Mouse (Mus musculus) kidney, adult 2 months (tissue): ENCODE results near the gene Snrnp25. TPM values are rescaled to one million over a fixed set of nuclear protein-coding genes. Genes with fewer than 3 reads are reported as not detected.

Source experiments
- DNase-seq: peaks from one replicate; pipeline ENCODE4 v3.0.0; 2021
- H3K27ac ChIP-seq: fragments of 200-500 bp; 2 replicates; pipeline ENCODE4 v1.5.1; 2012; ENCODE audit warnings: low read depth, low read length, control low read depth, inconsistent platforms; ENCODE audit not compliant: insufficient read depth
- H3K27me3 ChIP-seq: fragments of 200-500 bp; replicated peaks from 2 replicates; pipeline ENCODE4 v1.6.1; 2012; ENCODE audit warnings: mild to moderate bottlenecking, moderate library complexity, low read length, inconsistent platforms; ENCODE audit not compliant: control insufficient read depth, insufficient read depth
- H3K36me3 ChIP-seq: fragments of 200-500 bp; 2 replicates; pipeline ENCODE4 v1.6.1; 2012; ENCODE audit warnings: mild to moderate bottlenecking, moderate library complexity, low read length, inconsistent platforms; ENCODE audit not compliant: control insufficient read depth, insufficient read depth
- H3K4me1 ChIP-seq: fragments of 200-500 bp; 2 replicates; pipeline ENCODE4 v1.6.1; 2011; ENCODE audit warnings: low read length; ENCODE audit not compliant: control insufficient read depth, insufficient read depth
- H3K4me3 ChIP-seq: fragments of 200-500 bp; 2 replicates; pipeline ENCODE4 v1.5.1; 2011; ENCODE audit warnings: mild to moderate bottlenecking, low read depth, low read length, control low read depth; ENCODE audit not compliant: insufficient read depth
- CTCF ChIP-seq: fragments of 200-500 bp; conservative IDR thresholded peaks from 2 replicates; pipeline ENCODE4 v1.5.1; 2011; ENCODE audit warnings: low read depth, mild to moderate bottlenecking, control low read depth, low read length, moderate library complexity, mixed read lengths; ENCODE audit not compliant: insufficient read depth, insufficient read length
- POLR2A ChIP-seq: fragments of 200-500 bp; IDR thresholded peaks from one replicate; pipeline ENCODE4 v1.6.1; 2011; ENCODE audit warnings: low read depth, low read length, control low read depth
- WGBS: fragments of 180-500 bp; shearing (Covaris S2); methylation state at CpG from one replicate; pipeline ENCODE4 v1.1.7; 2018; 5-methylcytosine and 5-hydroxymethylcytosine counted together
- polyA plus RNA-seq: library from polyadenylated mRNA; depleted of rRNA; stranded (reverse); fragments of >200 nt; gene quantifications from 2 replicates; pipeline ENCODE4 v1.2.3, GENCODE M21; 2012; rRNA removed

Snrnp25 gene
- polyA plus RNA-seq, result 16.1 and 19.5 TPM in 2 replicates

GRCm38 (mm10) chr11:32205058-32205873 is at the start of gene Snrnp25:
Gene Snrnp25 (plus strand): TSS chr11:32205415.
- no peaks in the 10 kb centered on the region for H3K4me1 ChIP-seq
- no peak within 1 kb of the TSS for H3K27ac ChIP-seq
- TF ChIP-seq CTCF, result peak; percentile 41; the same call in 1 of the 2 replicates
- no peak for TF ChIP-seq POLR2A
- peak within 1 kb of the TSS; percentile 80 for H3K4me3 ChIP-seq
- peak; percentile 99 for DNase-seq
- under 1% methylated on average over 52 of the region's 52 CpGs for WGBS
- no peaks in the 10 kb centered on the region for H3K27me3 ChIP-seq
- H3K36me3 ChIP-seq, result 0 out of 2 replicates have a peak, but pooled peaks cover 2% of the 10 kb centered on the region

DNA sequence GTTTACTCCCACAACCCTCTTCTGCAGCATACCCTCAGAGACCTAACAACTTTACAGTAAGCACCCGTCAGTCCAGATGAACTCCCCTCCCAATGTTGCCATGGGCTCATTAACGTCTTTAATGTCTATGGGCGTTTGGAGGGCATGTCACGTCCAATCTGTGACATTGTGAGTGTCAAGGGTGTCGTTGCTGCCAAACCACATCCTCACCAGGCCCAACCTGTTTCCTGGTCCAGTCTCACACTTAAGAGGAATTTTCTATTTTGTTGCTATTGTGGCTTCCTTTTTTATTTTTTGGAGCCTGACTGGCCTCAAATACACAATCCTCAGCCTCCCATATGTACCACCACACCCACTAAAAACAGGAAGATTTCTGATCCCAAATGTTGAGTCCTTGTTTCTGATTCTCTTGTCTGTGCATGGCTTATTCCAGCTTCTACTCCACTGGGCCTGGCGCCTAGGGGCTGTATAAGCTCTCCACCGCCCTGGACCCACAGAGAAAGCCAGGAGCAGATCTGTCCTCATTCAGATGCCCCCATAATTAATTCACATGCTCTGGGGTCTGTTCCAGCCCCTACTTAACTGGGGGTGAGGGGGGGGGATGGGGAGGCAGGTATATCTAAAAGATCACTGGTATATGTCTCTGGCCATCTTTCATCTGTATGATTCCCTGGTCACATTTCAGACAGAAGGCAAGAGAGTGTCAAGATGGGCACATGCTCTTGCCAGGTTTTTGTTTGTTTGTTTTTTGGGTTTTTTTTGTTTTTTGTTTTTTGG is 48.2 kb upstream of the Snrnp25 start:
- TF ChIP-seq CTCF, result no peak
- no peak for TF ChIP-seq POLR2A
- Histone ChIP-seq H3K27ac (no peak overlapping the region), H3K4me3 (no peak overlapping the region), H3K36me3 (no peaks in the 10 kb centered on the region), H3K4me1 (no peaks in the 10 kb centered on the region), H3K27me3 (no peaks in the 10 kb centered on the region)
- 78% methylated on average over 7 of the region's 7 CpGs for WGBS
- DNase-seq, result no peak

DNA sequence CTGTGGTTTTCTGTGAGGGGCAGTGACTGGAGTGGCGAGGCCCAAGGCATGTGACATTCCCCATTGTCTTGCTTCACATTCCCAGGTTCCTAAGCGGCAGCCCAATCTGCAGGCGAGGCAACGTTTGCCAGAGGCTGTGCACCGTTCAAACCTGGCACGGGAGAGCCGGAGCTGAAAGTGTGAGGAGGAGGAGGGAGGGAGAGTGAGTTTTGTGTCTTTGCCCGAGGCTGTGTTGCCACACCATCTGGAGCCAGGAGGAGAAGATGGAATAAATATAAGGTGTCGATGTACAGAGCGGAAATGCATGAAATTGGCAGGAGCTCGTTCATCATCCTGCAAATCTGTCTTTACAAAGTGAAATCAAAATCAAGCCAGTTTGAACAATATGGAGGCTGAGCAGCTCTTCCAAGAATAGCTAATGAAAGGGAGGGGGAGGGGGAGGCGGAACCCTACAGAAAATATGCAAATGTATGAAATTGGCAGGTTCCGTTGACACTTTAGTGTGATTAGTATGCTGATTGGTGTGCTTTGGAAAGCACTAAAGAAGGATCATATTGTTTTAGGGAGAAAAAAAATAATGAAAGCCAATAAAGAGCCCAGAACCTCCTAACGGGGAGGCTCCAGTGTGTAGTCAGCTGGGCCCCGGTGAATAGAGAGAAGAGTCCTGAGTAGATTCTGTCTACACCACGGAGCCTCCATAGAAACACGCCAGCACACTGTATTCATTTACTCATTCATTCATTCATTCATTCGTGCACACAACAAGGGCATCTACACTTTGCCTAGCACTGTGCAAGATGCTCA is 47.2 kb upstream of the Snrnp25 start:
- Histone ChIP-seq H3K4me3 (no peak overlapping the region), H3K36me3 (no peaks in the 10 kb centered on the region), H3K27ac (no peak overlapping the region), H3K4me1 (no peaks in the 10 kb centered on the region), H3K27me3 (no peaks in the 10 kb centered on the region)
- 64% methylated on average over 18 of the region's 18 CpGs for WGBS
- no peak for DNase-seq
- TF ChIP-seq CTCF (no peak), POLR2A (no peak)

- H3K27me3 ChIP-seq, result no peaks in the 10 kb centered on the region
- no peak for TF ChIP-seq CTCF
- no peak for TF ChIP-seq POLR2A
- no peaks in the 10 kb centered on the region for H3K4me1 ChIP-seq
- no peaks in the 10 kb centered on the region for H3K36me3 ChIP-seq
- peak; percentile 25 for DNase-seq
- H3K4me3 ChIP-seq, result no peak overlapping the region
- H3K27ac ChIP-seq, result no peak overlapping the region
- WGBS, result 52% methylated on average over 3 of the region's 3 CpGs
Observed at GRCm38 (mm10) chr11:32159176-32159575, 46.0 kb upstream of the Snrnp25 start.

- H3K4me1 ChIP-seq, result no peaks in the 10 kb centered on the region
- WGBS, result 78% methylated on average over 7 of the region's 7 CpGs
- no peak overlapping the region for H3K4me3 ChIP-seq
- DNase-seq, result no peak
- no peaks in the 10 kb centered on the region for H3K36me3 ChIP-seq
- no peaks in the 10 kb centered on the region for H3K27me3 ChIP-seq
- TF ChIP-seq POLR2A, result no peak
- TF ChIP-seq CTCF, result no peak
- H3K27ac ChIP-seq, result no peak overlapping the region
Observed at GRCm38 (mm10) chr11:32160341-32160740, 44.9 kb upstream of the Snrnp25 start.

DNA sequence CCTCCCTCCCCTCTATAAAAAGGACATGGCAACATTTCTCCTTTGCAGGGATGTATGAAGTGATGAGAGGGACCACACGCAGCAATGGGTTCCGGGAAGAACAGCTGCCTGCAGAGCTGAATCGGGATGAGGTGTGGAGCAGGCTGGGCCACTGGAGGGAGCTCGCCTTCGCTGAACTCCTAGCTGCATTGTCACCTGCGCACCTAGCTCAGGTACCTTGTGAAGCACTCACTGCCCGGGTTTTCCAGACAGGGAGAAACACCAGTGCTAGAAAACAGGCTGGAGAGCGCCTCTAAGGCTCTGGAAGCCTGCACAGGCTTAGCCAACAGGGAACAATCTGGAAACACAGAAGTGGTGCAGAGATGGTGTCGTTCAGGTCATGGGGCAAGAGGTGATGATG is 43.7 kb upstream of the Snrnp25 start:
- DNase-seq, result peak; percentile 43
- H3K36me3 ChIP-seq, result no peaks in the 10 kb centered on the region
- no peaks in the 10 kb centered on the region for H3K4me1 ChIP-seq
- TF ChIP-seq CTCF, result peak; percentile 61
- no peak for TF ChIP-seq POLR2A
- H3K27ac ChIP-seq, result no peak overlapping the region
- WGBS, result 12% methylated on average over 9 of the region's 9 CpGs
- no peak overlapping the region for H3K4me3 ChIP-seq
- no peaks in the 10 kb centered on the region for H3K27me3 ChIP-seq
